Mouse (Mus musculus) forebrain, embryonic 15.5 days (tissue): ENCODE results near the gene Clec2i. TPM values are rescaled to one million over a fixed set of nuclear protein-coding genes. Genes with fewer than 3 reads are reported as not detected.
"Not testable (repeated sequence)": the region's sequence is repeated elsewhere in the genome, so short reads cannot be mapped to it uniquely, and the experiment has no call there.

ENCODE experiments used
- ATAC-seq: fragments of 200-750 bp; cut with Nextera tagmentation; replicated peaks from 2 replicates; pipeline ENCODE4 v1.8.0; 2017; ENCODE audit warnings: mild to moderate bottlenecking, moderate TSS enrichment, moderate library complexity
- H3K27ac ChIP-seq: fragments of 300-500 bp; sonication (generic); replicated peaks from 2 replicates; pipeline ENCODE4 v1.5.1; 2015; ENCODE audit warnings: mild to moderate bottlenecking, inconsistent platforms
- H3K27me3 ChIP-seq: fragments of 300-500 bp; sonication (generic); 2 replicates; pipeline ENCODE4 v1.6.1; 2015; ENCODE audit warnings: inconsistent platforms
- H3K36me3 ChIP-seq: fragments of 300-500 bp; sonication (generic); 2 replicates; pipeline ENCODE4 v1.6.1; 2015; ENCODE audit warnings: mild to moderate bottlenecking, inconsistent platforms
- H3K4me1 ChIP-seq: fragments of 300-500 bp; sonication (generic); 2 replicates; pipeline ENCODE4 v1.6.1; 2015; ENCODE audit warnings: inconsistent platforms
- H3K4me2 ChIP-seq: fragments of 300-500 bp; sonication (generic); replicated peaks from 2 replicates; pipeline ENCODE4 v1.6.1; 2015; ENCODE audit warnings: mild to moderate bottlenecking, inconsistent platforms
- H3K4me3 ChIP-seq: fragments of 300-500 bp; sonication (generic); 2 replicates; pipeline ENCODE4 v1.5.1; 2015; ENCODE audit warnings: mild to moderate bottlenecking, inconsistent platforms
- H3K9ac ChIP-seq: fragments of 300-500 bp; sonication (generic); replicated peaks from 2 replicates; pipeline ENCODE4 v1.6.1; 2015; ENCODE audit warnings: mild to moderate bottlenecking, inconsistent platforms
- H3K9me3 ChIP-seq: fragments of 300-500 bp; sonication (generic); 2 replicates; pipeline ENCODE4 v1.6.1; 2016; ENCODE audit warnings: inconsistent platforms
- WGBS: fragments of 180-500 bp; shearing (Covaris S2); methylation state at CpG from one replicate; pipeline ENCODE4 v1.1.7; 2015; ENCODE audit warnings: mixed read lengths; 5-methylcytosine and 5-hydroxymethylcytosine counted together
- polyA plus RNA-seq: library from polyadenylated mRNA; unstranded; fragments of >200 nt; fragmentation: Nextera tagmentation; extraction: Ambion mirVana; gene quantifications from 2 replicates; pipeline ENCODE4 v1.2.1, GENCODE M21; 2015

The Clec2i gene
- not detected in 2 replicates for polyA plus RNA-seq

DNA sequence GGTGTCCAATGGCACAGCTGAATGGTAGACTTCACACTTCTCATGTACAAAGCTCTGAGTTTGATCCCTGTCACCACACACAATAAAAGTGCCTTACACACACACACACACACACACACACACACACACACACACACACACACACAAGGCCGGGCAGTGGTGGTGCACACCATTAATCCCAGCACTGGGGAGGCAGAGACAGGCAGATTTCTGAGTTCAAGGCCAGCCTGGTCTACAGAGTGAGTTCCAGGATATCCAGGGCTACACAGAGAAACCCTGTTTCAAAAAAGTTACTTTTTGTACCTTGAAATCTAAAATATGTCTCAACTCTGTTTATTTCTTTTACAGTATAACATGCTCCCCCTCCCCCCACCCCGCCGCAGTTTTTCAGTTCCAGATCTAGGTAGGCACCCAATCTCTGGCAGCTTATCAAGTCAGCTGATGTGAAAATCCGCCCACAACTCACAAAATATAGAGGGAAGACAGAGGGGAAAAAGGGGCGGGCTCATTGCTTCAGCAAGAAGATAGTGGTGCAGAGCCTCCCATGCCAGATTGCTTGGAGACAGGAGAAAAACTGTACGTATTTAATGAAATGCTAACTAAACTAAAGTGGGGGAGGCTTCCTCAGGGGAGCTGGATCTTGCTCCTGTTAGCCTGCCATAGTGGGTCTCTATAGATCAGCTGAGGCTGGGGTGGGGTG, at the start of gene Clec2i:
Gene Clec2i (plus strand): TSS at position 498 of the 700 bp plus-strand sequence.
- H3K4me3 ChIP-seq, ATAC-seq, H3K9ac ChIP-seq, H3K4me1 ChIP-seq, H3K4me2 ChIP-seq, H3K36me3 ChIP-seq, H3K9me3 ChIP-seq, H3K27me3 ChIP-seq, H3K27ac ChIP-seq: not testable (repeated sequence)
- 87% methylated on average over 6 of the region's 6 CpGs for WGBS

DNA sequence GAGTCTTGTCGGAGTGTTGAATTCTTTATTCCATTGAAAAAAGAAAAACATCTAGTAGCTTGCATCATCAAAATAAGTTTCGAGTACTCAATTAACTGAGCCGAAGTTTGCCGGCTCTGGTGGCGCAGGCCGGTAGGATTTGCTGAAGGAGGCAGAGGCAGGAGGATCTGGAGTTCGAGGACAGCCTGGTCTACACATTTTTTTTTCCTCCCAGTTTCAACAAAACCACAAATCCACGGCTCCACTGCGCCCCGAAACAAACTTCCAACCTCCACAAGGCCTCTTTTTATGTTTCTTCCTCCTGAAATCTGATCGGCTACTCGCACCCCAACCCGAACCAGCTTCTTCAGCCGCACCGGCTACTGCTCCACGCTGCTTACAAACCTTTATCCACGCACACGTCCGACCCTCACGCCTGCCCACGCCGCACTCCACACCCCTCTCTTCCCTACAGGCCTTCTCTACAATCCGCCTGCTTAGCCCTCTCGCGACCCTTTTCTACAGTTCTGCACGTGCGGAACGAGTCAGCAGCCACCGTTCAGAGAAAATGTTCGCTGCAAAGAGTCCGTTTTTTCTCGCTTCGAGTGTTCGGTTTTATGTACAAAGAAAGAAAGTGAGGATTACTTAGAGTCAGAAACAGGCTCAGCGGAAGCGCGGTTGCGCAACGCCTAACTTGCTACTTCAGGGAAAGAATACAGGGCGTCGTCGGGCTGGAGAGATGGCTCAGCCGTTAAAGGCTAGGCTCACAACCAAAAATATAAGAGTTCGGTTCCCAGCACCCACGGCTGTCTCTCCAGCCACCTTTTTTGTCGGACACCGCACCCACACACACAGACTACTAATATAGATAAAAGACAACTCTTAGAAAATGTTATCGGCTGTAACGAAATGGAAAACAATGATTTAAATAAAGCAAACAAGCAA, 48.8 kb upstream of the Clec2i start:
- Histone ChIP-seq H3K27me3 (no peaks in the 10 kb centered on the region), H3K4me2 (peak overlapping the region; percentile 65), H3K4me1 (peaks cover 25% of the 10 kb centered on the region), H3K9me3 (no peaks in the 10 kb centered on the region), H3K9ac (peak overlapping the region; percentile 76), H3K36me3 (no peaks in the 10 kb centered on the region), H3K4me3 (peak overlapping the region; percentile 80), H3K27ac (peak overlapping the region; percentile 93)
- peak; percentile 46 for ATAC-seq
- WGBS: under 1% methylated on average over 49 of the region's 49 CpGs

DNA sequence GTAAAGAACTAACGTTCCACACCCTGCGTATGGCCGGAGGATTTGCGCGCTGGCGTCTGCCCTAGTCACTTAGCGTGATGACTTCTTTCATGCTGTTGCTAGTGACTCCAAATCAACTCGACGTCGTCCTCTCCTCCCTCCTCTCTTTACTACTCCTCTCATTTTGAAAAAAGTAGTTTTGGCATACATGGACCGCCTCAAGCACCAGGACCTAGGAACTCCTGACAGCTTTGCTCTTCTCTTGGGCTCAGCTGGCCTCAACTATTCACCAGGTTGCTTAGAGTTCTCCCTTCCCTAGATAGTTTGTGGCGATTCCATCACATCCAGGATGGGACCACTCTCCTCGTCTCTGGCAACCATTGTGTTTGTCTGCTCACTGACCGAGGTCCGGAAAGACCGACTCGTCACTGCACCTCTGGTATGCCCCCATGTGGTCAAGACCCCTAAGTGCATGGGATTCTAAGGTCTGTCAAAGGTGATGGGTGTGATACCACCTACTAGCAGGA, 48.1 kb upstream of the Clec2i start:
- 1% methylated on average over 17 of the region's 17 CpGs for WGBS
- ATAC-seq: no peak

DNA sequence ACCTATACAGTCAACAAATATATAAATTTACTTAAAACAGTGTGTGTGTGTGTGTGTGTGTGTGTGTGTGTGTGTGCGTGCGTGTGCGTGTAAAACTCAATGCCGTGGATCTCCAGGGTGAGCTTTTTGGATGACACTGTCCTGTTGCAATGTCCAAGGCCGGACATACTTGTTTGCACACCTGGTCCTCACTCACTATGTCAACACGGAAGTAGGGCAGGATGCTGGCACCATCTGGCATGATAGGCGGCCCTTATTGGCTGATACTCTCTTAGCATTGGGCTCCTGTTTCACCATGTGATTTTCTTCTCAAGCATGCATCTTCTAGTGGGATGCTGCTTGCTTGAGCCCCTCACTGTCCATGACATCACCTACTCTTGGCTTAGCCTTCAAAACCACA, 47.5 kb upstream of the Clec2i start:
- Histone ChIP-seq H3K9ac (no peak overlapping the region), H3K9me3 (no peaks in the 10 kb centered on the region), H3K36me3 (no peaks in the 10 kb centered on the region), H3K4me2 (peak overlapping the region; percentile 65), H3K27me3 (no peaks in the 10 kb centered on the region), H3K27ac (peak overlapping the region; percentile 93; the same call in 1 of the 2 replicates), H3K4me1 (peaks cover 34% of the 10 kb centered on the region), H3K4me3 (peak overlapping the region; percentile 80)
- ATAC-seq: no peak
- 66% methylated on average over 7 of the region's 7 CpGs for WGBS

More for the DNA sequence above, 48.1 kb upstream of the Clec2i start:
- no peaks in the 10 kb centered on the region for H3K36me3 ChIP-seq
- peaks cover 30% of the 10 kb centered on the region for H3K4me1 ChIP-seq
- no peaks in the 10 kb centered on the region for H3K9me3 ChIP-seq
- peak overlapping the region; percentile 80 for H3K4me3 ChIP-seq
- peak overlapping the region; percentile 76 for H3K9ac ChIP-seq
- peak overlapping the region; percentile 93 for H3K27ac ChIP-seq
- peak overlapping the region; percentile 65 for H3K4me2 ChIP-seq
- H3K27me3 ChIP-seq: no peaks in the 10 kb centered on the region

DNA sequence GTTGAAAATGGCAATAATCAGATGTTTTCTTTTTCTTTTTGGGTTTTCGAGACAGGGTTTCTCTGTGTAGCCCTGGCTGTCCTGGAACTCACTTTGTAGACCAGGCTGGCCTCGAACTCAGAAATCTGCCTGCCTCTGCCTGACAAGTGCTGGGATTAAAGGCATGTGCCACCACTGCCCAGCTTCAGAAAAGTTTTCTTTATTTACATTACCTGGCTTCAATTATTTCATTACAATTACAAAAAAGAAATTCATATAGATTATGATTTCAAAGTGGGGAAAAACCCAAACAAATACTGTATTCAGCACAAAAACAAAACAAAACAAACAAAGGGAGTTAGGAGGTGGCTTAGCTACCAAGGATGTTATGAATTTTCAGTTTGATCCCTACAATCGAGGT, 46.7 kb upstream of the Clec2i start:
- H3K27ac ChIP-seq, H3K36me3 ChIP-seq, H3K9me3 ChIP-seq, H3K27me3 ChIP-seq, H3K4me2 ChIP-seq, H3K4me3 ChIP-seq, ATAC-seq, H3K9ac ChIP-seq: not testable (repeated sequence)
- peaks cover 34% of the 10 kb centered on the region for H3K4me1 ChIP-seq
- 90% methylated on average over 3 of the region's 3 CpGs for WGBS

DNA sequence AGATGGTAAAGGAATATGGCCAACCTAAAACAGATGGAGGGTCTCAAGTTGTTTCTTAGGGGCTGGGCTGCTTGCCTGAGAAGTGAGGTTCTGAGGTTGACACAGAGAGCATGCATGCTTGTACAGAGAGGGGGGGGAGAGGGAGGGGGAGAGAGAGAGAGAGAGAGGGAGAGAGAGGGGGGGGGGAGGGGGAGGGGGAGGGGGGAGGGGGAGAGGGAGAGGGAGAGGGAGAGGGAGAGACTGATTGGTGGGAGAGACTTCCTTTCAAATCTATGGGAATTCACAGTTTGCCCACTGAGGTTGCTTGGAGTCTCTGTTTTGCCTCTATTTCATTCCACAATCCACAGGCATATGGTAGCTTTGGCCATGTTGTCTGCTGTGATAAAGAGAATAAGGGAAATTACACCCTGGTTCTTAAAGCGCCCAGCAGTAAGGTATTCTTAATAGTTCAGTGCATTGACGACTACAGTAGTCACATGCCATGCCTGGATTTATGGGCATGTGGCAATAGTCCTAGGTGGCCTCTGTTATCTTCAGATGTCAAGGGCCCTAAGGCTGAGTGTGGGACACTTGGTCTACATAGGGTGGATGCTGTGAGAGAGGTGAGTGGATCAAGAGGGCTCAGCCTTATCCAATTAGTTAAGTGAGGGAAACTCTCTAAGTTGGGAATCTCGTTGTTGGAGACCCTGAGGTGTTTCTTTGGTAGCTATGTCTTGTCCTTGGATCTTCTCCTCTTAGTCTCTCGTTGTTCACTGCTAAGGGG, 45.9 kb upstream of the Clec2i start:
- peak overlapping the region; percentile 99 for H3K4me3 ChIP-seq
- 40% methylated on average over 4 of the region's 4 CpGs for WGBS
- no peaks in the 10 kb centered on the region for H3K27me3 ChIP-seq
- peak overlapping the region; percentile 63 for H3K4me2 ChIP-seq
- ATAC-seq: no peak
- 0 out of 2 replicates have a peak overlapping the region, but pooled peaks have one; percentile 95 for H3K27ac ChIP-seq
- H3K4me1 ChIP-seq: peaks cover 34% of the 10 kb centered on the region
- no peaks in the 10 kb centered on the region for H3K9me3 ChIP-seq
- H3K36me3 ChIP-seq: no peaks in the 10 kb centered on the region
- peak overlapping the region; percentile 75; the same call in 1 of the 2 replicates for H3K9ac ChIP-seq

DNA sequence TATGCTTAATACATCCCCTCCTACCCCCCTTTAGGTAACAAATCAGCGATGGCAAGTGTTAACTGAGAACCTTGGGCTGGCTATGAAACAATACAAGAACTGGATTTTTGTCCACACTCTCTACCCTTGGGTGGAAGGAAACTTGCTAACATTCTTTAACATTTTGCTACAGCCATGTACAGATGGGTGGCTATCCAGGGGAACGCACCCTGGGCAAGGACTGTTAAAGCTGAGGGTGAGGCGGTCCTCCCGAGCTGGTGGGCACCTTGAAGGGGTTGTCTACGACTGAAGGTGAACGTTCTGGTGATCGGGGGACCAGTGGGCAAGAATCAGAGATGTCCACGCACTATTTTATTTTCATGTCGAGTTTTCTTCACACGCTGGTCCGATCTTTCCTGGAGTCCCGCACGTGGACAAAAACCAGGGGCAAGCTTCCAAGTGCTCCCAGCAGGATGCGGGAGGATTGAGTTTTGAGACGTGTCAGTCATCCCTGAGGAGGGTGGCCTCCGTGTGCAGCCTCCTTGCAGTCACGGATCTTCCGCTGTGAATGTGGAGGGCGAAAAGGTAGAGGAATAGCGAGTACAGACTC, 44.9 kb upstream of the Clec2i start:
- no peak for ATAC-seq

DNA sequence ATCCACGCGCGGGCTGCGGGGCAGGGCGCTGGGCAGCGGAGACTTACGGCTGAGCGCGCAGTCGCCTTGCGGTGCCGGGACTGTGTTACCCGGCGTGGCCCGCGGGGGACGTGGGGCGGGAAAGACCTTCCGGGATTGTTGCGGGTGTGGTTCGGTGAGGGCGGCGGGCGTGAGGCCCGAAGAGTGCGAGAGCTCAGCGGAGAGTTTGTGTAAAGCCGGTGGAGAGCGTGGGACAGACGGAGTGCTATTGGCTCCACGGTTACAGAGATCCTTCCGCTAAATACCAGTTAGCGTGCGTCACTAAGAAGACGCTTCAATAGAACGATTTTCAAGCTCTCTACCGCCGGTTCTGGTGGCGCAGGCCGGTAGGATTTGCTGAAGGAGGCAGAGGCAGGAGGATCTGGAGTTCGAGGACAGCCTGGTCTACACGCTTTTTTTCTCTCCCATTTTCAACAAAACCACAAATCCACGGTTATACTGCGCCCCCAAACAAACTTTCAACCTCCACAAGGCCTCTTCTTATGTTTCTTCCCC, 44.4 kb upstream of the Clec2i start:
- peak overlapping the region; percentile 99 for H3K4me3 ChIP-seq
- under 1% methylated on average over 44 of the region's 44 CpGs for WGBS
- no peaks in the 10 kb centered on the region for H3K9me3 ChIP-seq
- H3K36me3 ChIP-seq: no peaks in the 10 kb centered on the region
- H3K4me2 ChIP-seq: peak overlapping the region; percentile 63
- H3K4me1 ChIP-seq: peaks cover 27% of the 10 kb centered on the region
- H3K9ac ChIP-seq: peak overlapping the region; percentile 75
- H3K27ac ChIP-seq: peak overlapping the region; percentile 95
- H3K27me3 ChIP-seq: no peaks in the 10 kb centered on the region
- peak; percentile 85 for ATAC-seq

More for the DNA sequence above, 44.9 kb upstream of the Clec2i start:
- no peaks in the 10 kb centered on the region for H3K27me3 ChIP-seq
- peaks cover 27% of the 10 kb centered on the region for H3K4me1 ChIP-seq
- no peaks in the 10 kb centered on the region for H3K9me3 ChIP-seq
- under 1% methylated on average over 20 of the region's 20 CpGs for WGBS
- no peaks in the 10 kb centered on the region for H3K36me3 ChIP-seq
- H3K27ac ChIP-seq: peak overlapping the region; percentile 95
- peak overlapping the region; percentile 63 for H3K4me2 ChIP-seq
- peak overlapping the region; percentile 99 for H3K4me3 ChIP-seq
- H3K9ac ChIP-seq: peak overlapping the region; percentile 75

DNA sequence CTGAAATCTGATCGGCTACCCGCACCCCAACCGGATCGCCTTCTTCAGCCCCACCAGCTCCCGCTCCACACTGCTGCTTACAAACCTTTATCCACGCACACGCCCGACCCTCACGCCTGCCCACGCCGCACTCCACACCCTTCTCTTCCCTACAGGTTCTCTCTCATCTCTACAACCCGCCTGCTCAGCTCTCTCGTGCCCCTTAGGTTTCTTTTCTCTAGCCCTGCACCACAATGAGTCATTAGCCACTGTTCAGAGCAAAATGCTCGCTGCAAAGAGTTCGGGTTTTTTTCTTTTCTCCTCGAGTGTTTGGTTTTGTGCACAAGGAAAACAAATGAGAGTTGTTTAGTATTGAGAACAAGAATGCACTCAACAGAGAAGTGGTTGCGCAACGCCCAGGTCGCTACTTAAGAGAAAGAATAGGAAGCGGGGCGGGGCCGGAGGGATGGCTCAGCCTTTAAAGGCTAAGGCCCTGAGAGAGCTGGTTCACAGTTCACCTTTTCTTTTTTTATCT, 43.9 kb upstream of the Clec2i start:
- Histone ChIP-seq H3K9me3 (no peaks in the 10 kb centered on the region), H3K4me3 (peak overlapping the region; percentile 99), H3K27me3 (no peaks in the 10 kb centered on the region), H3K4me1 (peaks cover 27% of the 10 kb centered on the region), H3K9ac (peak overlapping the region; percentile 60), H3K36me3 (no peaks in the 10 kb centered on the region), H3K27ac (peak overlapping the region; percentile 95), H3K4me2 (peak overlapping the region; percentile 60)
- ATAC-seq: peak; percentile 57
- under 1% methylated on average over 22 of the region's 22 CpGs for WGBS

DNA sequence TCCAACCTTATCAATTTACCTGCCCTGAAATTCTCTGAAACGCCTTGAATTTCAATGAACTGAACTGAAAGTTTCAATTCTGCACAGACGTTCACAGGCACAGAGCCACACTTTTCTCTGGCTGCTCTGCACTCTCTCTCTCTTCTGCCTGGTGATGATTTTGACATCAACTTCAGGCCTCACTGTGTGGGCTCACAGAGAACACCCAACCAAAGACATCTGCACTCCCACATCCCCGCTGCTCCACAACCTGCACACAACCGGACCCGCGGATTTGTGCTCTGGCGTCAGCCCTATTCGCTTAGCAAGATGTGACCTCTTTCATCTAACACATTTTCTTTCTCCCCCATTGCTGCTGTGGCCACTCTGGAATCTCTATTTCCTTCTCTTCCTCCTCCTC, 43.3 kb upstream of the Clec2i start:
- Histone ChIP-seq H3K9ac (peak overlapping the region; percentile 60; the same call in 1 of the 2 replicates), H3K27ac (peak overlapping the region; percentile 38; the same call in 1 of the 2 replicates), H3K4me2 (peak overlapping the region; percentile 60), H3K27me3 (no peaks in the 10 kb centered on the region), H3K4me1 (peaks cover 26% of the 10 kb centered on the region), H3K36me3 (no peaks in the 10 kb centered on the region), H3K4me3 (peak overlapping the region; percentile 99), H3K9me3 (no peaks in the 10 kb centered on the region)
- no peak for ATAC-seq
- 28% methylated on average over 8 of the region's 8 CpGs for WGBS
